Mouse (Mus musculus): Measurements from ENCODE around the gene Hexdc. TPM values are rescaled to one million over a fixed set of nuclear protein-coding genes. Genes with fewer than 3 reads are reported as not detected.

Gene Hexdc
- polyA plus RNA-seq, 1 experiment from 2014 or later = 6.6 TPM

DNA sequence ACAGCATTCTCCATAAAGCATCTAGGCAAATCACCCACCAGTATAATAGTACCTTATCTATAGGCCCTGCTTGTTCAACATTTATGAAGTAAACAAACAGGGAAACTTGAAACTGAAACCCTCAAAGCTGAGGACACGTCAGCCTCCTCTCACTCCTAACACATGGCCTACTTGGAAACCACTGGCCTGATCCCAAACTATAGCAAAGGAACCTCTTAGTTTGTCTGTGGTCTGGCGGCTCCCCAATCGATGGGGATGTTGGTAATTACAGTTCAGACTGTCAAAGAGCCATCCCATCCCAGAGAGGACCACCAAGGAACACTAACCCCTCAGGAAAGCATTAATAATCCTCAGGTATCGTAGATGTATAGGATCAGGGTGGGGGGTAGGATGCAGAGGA, 4.4 kb upstream of the Hexdc start:
- Histone ChIP-seq H3K36me3 (replicated peaks) (peaks cover 3% of the 10 kb centered on the region; the same call in 1 of the 2 replicates), H3K4me3 (no peak overlapping the region), H3K4me1 (peaks cover 11% of the 10 kb centered on the region), H3K27me3 (ENCODE audit: poor library complexity, severe bottlenecking) (no peaks in the 10 kb centered on the region), H3K27ac (no peak overlapping the region), H3K9me3 (no peaks in the 10 kb centered on the region)
- WGBS = 83% methylated on average over 4 of the region's 4 CpGs
- no peak for DNase-seq (ENCODE audit: extremely low spot score, low spot score)

DNA sequence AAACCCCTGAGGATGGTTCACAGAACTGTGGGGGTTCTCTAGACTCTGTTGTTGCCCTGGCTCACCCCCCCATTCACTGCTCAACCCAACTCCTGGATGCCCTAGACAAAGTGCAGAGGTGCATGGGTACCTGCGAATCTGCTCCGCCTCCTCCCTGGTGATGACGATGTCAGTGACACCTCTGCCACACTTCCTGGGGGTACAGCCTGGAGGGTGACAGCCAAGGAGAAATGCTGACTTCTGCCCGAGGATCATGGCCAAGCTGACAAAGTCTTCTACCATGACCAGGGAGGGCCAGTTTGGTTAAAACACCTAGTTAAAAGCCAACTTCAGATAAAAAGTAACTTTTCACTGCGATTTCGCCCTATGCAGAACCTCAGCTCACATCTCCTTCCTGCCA, 3.5 kb upstream of the Hexdc start:
- Histone ChIP-seq H3K4me3 (no peak overlapping the region), H3K36me3 (replicated peaks) (peaks cover 3% of the 10 kb centered on the region; the same call in 1 of the 2 replicates), H3K9me3 (no peaks in the 10 kb centered on the region), H3K4me1 (peaks cover 17% of the 10 kb centered on the region), H3K27ac (no peak overlapping the region), H3K27me3 (ENCODE audit: poor library complexity, severe bottlenecking) (no peaks in the 10 kb centered on the region)
- DNase-seq (ENCODE audit: extremely low spot score, low spot score) = no peak
- 87% methylated on average over 6 of the region's 6 CpGs for WGBS

DNA sequence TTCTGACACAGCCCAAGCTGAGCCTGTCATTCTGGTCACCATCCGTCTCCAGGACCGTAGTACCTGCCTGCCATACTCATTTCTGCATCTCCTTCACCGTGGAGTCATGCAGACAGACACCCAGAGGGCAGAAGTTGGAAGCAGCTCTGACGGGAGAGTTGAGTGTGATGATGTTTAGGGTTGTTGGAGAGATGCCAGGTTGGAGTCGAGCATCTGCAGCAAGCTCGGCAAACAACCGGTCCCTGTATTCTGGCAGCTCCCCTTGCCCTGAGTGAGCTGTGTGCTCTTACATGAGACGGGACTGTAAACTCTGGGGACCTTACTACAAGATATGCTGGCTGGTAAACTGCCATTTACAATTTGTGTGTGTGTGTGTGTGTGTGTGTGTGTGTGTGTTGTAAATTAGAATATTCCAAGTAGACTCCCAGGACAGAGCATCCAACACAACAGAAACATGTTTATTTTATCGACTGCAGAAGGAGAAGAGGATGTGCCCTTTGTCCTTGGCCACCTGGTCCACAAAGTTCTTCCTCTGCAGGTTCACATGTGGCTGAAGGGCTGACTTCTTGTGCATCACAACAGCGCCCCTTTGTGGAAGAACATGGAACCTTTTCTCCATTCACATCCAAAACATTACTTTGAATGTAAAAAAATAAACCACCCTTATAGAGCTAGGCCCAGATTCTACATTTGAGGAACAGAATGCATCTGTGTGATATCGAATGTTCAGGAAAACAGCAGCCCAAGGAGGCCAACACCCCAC, 2.6 kb upstream of the Hexdc start:
- Histone ChIP-seq H3K36me3 (replicated peaks) (no peaks in the 10 kb centered on the region), H3K4me1 (peaks cover 17% of the 10 kb centered on the region), H3K4me3 (no peak overlapping the region), H3K9me3 (no peaks in the 10 kb centered on the region), H3K27ac (no peak overlapping the region), H3K27me3 (ENCODE audit: poor library complexity, severe bottlenecking) (no peaks in the 10 kb centered on the region)
- no peak for DNase-seq (ENCODE audit: extremely low spot score, low spot score)
- 75% methylated on average over 11 of the region's 11 CpGs for WGBS

DNA sequence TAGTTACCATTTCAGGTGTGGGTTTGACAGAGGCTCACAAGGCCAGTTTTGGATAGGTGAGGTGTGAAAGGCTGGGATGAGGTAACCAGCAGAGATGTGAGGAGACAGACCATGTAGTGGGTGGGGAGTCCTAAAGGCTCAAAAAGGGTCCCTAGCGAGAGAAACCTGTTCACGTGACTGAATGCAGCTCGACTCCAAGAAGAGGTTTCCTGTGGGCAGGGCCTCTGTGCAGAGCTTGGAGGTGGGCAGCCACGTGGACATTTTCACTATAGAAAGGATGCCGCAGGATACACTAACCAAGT, 423 bp upstream of the Hexdc start:
- no peaks in the 10 kb centered on the region for H3K9me3 ChIP-seq
- H3K4me1 ChIP-seq = peaks cover 17% of the 10 kb centered on the region
- no peak for DNase-seq (ENCODE audit: extremely low spot score, low spot score)
- H3K36me3 ChIP-seq (replicated peaks) = peaks cover 16% of the 10 kb centered on the region
- H3K27ac ChIP-seq = peak overlapping the region; percentile 95
- H3K4me3 ChIP-seq = peak overlapping the region; percentile 76
- 0% methylated on average over 5 of the region's 5 CpGs for WGBS
- no peaks in the 10 kb centered on the region for H3K27me3 ChIP-seq (ENCODE audit: poor library complexity, severe bottlenecking)

DNA sequence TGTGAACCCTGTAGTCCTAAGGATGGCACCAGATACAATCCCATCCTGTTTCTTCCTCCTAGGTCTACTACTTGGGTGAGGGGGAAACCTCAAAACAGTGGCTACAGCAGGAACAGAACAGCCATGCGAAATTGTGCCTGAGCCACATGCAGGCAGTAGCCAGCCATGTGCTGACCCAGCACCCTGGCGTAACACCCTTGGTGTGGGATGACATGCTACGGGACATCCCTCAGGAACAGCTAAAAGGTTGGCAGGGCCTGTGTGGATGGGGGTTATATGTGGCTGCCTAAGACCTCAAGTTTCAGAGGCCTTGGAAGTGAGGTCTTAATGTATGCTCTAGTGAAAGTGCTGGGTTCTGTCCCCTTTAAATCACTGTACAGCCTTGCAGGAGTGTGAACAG, 12.6 kb downstream of the Hexdc start:
- 92% methylated on average over 3 of the region's 3 CpGs for WGBS
- DNase-seq (ENCODE audit: extremely low spot score, low spot score) = no peak
- H3K4me1 ChIP-seq = no peaks in the 10 kb centered on the region
- no peak overlapping the region for H3K4me3 ChIP-seq
- H3K9me3 ChIP-seq = no peaks in the 10 kb centered on the region
- no peaks in the 10 kb centered on the region for H3K27me3 ChIP-seq (ENCODE audit: poor library complexity, severe bottlenecking)
- H3K36me3 ChIP-seq (replicated peaks) = peaks cover 71% of the 10 kb centered on the region
- no peak overlapping the region for H3K27ac ChIP-seq

DNA sequence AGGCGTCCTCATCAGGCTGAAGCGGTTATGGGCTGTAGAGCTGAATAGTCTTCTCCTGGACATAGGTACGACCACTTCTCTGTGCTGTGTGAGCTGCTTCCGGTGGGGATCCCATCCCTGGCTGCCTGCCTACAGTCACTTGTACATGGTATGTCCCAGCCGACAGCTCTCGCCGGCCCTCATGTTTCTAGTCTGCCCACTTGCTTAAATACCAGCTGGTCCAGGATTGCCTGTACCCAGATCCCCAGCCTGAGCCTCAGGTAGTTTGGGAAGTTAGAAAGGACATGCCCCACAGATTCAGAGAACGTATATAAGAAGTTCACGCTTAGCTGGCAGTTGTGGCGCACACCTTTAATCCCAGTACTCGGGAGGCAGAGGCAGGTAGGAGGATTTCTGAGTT, 15.5 kb downstream of the Hexdc start:
- Histone ChIP-seq H3K4me1 (no peaks in the 10 kb centered on the region), H3K27ac (no peak overlapping the region), H3K4me3 (no peak overlapping the region), H3K27me3 (ENCODE audit: poor library complexity, severe bottlenecking) (no peaks in the 10 kb centered on the region), H3K36me3 (replicated peaks) (peaks cover 87% of the 10 kb centered on the region), H3K9me3 (no peaks in the 10 kb centered on the region)
- DNase-seq (ENCODE audit: extremely low spot score, low spot score) = no peak
- WGBS = 90% methylated on average over 11 of the region's 11 CpGs

DNA sequence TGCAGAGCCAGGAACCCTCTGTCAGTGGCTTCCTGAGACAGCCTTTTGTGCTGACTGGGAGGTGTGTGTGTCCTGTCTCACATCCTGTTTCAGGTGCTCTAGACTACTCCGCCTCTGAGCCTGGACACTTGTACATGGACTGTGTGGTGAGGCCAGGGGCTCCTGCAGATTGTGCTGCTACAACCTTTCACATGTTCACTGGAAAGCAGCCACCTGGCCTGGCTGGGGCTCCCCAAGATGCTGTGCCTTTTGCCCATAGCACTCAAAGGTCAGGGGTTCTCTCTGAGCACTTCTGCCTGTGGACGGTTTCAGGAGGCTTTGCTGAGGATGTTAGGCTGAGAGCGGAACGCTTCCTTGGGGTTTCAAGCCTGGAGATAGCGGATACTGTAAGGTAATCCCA, 16.5 kb downstream of the Hexdc start:
- H3K27ac ChIP-seq = no peak overlapping the region
- H3K9me3 ChIP-seq = no peaks in the 10 kb centered on the region
- no peaks in the 10 kb centered on the region for H3K4me1 ChIP-seq
- WGBS = 90% methylated on average over 5 of the region's 5 CpGs
- no peaks in the 10 kb centered on the region for H3K27me3 ChIP-seq (ENCODE audit: poor library complexity, severe bottlenecking)
- no peak for DNase-seq (ENCODE audit: extremely low spot score, low spot score)
- H3K4me3 ChIP-seq = no peak overlapping the region
- H3K36me3 ChIP-seq (replicated peaks) = peaks cover 94% of the 10 kb centered on the region

DNA sequence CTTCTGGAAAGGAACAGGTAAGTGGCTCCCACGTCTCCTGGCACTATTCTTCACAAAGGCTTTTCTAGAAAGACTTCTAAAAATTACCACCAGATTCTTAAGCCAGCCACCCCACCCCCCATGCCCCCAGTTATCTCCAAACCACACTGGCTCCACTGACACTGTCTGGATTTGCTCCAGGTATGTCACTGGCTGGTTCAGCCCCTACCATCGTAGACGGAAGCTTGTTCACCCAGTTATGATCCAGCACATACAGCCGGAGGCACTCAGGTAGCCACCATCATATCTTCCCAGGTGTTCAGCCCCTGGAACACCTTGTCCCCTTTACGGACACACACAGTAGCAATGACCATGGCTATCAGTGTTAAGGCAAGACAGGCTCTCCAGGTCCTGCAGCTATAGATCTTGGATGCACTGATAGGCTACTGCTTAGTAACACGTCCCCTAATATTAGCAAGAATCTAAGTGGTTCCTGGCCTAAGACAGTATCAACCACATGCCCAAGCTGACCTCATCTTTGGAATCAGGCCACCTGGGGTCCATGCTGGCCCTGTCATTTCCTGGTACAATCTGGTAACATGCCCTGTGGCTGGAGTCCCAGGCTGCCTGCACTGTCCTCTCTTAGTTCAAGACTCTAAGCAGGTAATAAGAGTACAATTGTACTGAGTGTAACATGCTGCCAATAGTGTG, 17.2 kb downstream of the Hexdc start:
- Histone ChIP-seq H3K4me1 (no peaks in the 10 kb centered on the region), H3K27ac (no peak overlapping the region), H3K9me3 (no peaks in the 10 kb centered on the region), H3K4me3 (no peak overlapping the region), H3K36me3 (replicated peaks) (peaks cover 94% of the 10 kb centered on the region), H3K27me3 (ENCODE audit: poor library complexity, severe bottlenecking) (no peaks in the 10 kb centered on the region)
- WGBS = 89% methylated on average over 6 of the region's 6 CpGs
- no peak for DNase-seq (ENCODE audit: extremely low spot score, low spot score)

DNA sequence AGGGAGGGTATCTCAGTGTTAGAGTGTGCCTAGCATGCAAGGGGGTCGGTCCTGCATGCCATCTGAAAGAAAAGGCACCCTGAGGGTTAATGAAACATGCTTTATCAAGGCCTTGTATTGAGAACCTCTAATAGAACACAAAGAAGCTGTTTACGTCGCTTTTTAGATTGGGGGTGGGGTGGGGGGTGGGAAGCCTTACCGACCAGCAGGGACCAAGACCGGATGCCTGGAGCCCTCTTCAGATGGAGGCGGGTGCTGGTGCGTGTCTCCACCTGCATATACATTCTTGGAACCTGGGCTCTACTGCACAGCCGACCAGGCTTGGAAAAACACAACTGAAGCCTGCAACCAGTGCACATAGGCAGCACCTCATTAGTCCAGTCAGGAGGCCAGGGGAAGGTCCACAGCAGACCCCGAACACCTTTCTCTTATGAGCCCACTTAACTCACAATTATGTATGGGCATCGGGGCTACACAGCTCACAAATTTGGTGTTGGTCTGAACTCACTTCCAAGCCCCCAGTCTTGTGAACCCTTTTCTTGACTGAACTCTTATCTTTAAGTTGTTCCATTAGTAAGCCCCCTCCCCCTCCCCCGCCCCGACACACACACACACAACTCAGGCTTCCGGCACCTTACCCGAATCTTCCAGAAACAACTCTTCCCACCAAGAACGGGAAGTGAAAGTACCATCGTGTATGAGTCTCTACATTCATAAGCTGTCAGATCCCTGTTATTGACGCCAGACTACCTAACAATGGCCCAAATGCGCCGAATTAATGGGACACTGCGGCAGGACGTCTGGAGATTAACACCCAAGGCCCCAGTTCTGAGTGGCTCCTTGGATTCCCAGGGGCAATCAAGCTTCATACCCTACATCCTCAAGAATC, 24.1 kb downstream of the Hexdc start:
- Histone ChIP-seq H3K27me3 (ENCODE audit: poor library complexity, severe bottlenecking) (no peaks in the 10 kb centered on the region), H3K36me3 (replicated peaks) (peaks cover 44% of the 10 kb centered on the region), H3K4me3 (peak overlapping the region; percentile 78), H3K27ac (peak overlapping the region; percentile 86), H3K4me1 (peaks cover 30% of the 10 kb centered on the region), H3K9me3 (no peaks in the 10 kb centered on the region)
- 35% methylated on average over 21 of the region's 21 CpGs for WGBS
- no peak for DNase-seq (ENCODE audit: extremely low spot score, low spot score)

DNA sequence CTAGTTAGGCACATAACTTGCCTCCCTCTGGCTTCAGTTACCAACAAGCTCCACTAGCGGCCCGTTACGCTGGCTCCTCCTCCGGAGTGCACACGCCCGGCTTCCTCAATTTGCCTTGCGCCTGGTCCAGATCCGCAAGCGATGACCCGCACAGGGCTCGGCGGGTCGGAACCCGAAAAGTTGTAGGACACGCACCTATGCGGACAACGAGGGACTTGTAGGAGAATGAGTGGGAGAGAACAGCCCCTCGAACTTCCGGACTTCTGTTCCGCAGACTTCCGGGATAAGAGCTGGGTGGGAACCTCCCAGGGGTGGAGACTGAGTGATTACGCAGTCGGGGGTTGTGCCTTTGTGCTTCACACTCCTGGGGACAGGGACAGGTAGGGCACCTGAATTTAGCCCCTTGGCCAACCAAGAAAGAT, 24.8 kb downstream of the Hexdc start, which contains the start of gene Cybc1:
Gene Cybc1 (minus strand): TSS at position 305 of the 422 bp plus-strand sequence.
- peak; percentile 77 for DNase-seq (ENCODE audit: extremely low spot score, low spot score)
- Histone ChIP-seq H3K4me1 (peaks cover 30% of the 10 kb centered on the region), H3K36me3 (replicated peaks) (peaks cover 37% of the 10 kb centered on the region), H3K27ac (peak within 1 kb of the TSS; percentile 86), H3K27me3 (ENCODE audit: poor library complexity, severe bottlenecking) (no peaks in the 10 kb centered on the region), H3K9me3 (no peaks in the 10 kb centered on the region), H3K4me3 (peak within 1 kb of the TSS; percentile 78)
- 0% methylated on average over 23 of the region's 23 CpGs for WGBS

DNA sequence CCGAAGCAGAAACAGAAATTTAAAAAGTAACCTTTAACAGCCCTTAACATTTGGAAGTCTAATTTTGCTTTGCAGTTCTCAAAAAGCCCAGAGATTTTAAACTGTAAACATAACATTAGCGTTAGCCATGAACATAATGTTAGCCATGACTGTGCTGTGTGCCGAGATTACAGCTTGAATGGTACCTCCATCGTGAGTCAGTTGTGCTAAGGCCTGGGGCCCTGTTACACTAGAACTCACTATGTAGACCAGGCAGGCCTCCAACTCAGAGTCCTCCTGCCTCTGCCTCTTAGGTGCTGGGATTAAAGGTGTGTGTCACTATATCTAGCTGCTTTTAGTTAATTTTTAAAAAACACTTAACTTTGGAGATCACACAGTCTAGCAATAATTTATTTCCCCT, 27.0 kb downstream of the Hexdc start:
- peaks cover 15% of the 10 kb centered on the region for H3K36me3 ChIP-seq (replicated peaks)
- H3K4me3 ChIP-seq = no peak overlapping the region
- H3K9me3 ChIP-seq = no peaks in the 10 kb centered on the region
- WGBS = 81% methylated on average over 4 of the region's 4 CpGs
- H3K27me3 ChIP-seq (ENCODE audit: poor library complexity, severe bottlenecking) = no peaks in the 10 kb centered on the region
- peaks cover 40% of the 10 kb centered on the region for H3K4me1 ChIP-seq
- no peak for DNase-seq (ENCODE audit: extremely low spot score, low spot score)
- H3K27ac ChIP-seq = no peak overlapping the region

DNA sequence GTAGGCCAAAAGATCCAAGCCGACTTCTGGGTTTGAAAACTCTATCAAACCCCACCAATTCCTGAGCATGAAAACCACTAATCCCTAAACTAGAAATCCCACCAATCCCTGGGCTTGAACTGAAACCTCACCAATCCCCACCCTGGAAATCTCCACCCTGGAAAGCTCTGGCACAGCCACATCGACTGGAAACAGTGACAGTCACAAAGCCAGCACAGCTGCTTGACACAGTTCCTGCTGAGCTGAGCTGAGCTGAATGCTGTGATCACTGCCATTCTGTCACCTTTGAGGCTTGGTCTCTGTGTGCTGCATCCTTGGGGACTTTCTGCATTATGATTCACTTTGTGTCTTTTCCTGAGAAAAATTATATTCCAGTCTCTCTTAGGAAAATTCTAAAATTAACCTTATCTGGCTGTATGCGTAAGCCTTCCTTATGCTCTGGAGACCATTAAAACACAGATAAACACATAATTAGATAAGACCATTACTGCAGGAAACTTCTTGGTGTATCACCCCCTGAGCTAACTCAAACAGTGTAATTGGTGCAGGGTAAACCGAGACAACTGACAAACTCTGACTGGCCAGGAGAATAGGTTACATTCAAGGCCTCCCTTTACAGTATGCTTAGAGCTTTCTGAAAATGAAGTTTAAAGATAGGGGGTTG, 27.5 kb downstream of the Hexdc start:
- Histone ChIP-seq H3K9me3 (no peaks in the 10 kb centered on the region), H3K4me3 (no peak overlapping the region), H3K4me1 (peaks cover 44% of the 10 kb centered on the region), H3K27ac (no peak overlapping the region), H3K36me3 (replicated peaks) (peaks cover 10% of the 10 kb centered on the region), H3K27me3 (ENCODE audit: poor library complexity, severe bottlenecking) (no peaks in the 10 kb centered on the region)
- 56% methylated on average over 4 of the region's 4 CpGs for WGBS
- DNase-seq (ENCODE audit: extremely low spot score, low spot score) = no peak

Data from forebrain, embryonic 10.5 days (tissue).